27 mouse cellular contexts compared by ENCODE assay signal in genomic region chr3:156794091-156794490, GRCm38 (mm10).
A peak's percentile ranks its signal among the peaks of the same experiment; 100 is the strongest.
DNase-seq lines count a peak whose midpoint lies in the region; ATAC-seq and TF ChIP-seq lines count a peak whose summit lies in the region.
"Had no signal": no experiment of that assay in that cellular context is flagged by ENCODE, and none has a peak within 500 bp of the region (broad histone marks: within the 10 kb centered on the region; RNA-seq: fewer than 3 reads in every experiment).

No protein-coding gene starts in this region.

- TF ChIP-seq CTCF in left cerebral cortex, adult 2 months (IDR thresholded peaks at IDR 0.05) = no peak

- DNase-seq in kidney, adult 11 months = peak; percentile 18
- no peak for DNase-seq in kidney, postnatal 4 days
- DNase-seq in kidney, adult 8-10 months = peak; percentile 26 to 61
- no peak for DNase-seq in left cerebral cortex, adult 2 months (ENCODE audit: extremely low spot score in 1 of 2, low spot score in 2 of 2)
- DNase-seq in left cerebral cortex, postnatal 14 days (ENCODE audit: low spot score in 2 of 2) = no peak
- DNase-seq in kidney, postnatal 25 days = peak; percentile 40 to 50
- DNase-seq in frontal cortex, postnatal 25 days (ENCODE audit: low spot score in 2 of 2) = no peak
- DNase-seq: adrenal gland, postnatal 25 days; B cell, adult 2 months; cerebellum, adult 8-10 months; gastrocnemius, postnatal 10 days; gastrocnemius, postnatal 36 days; heart, adult 2 months; heart, postnatal 14 days; heart, postnatal 4 days had no signal

- no peaks in the 10 kb centered on the region for H3K27me3 ChIP-seq in kidney, embryonic 16.5 days (ENCODE audit: insufficient read depth, low read length)
- H3K27me3 ChIP-seq: CH12.LX; embryonic facial prominence, embryonic 13.5 days; forebrain, embryonic 12.5 days; forebrain, embryonic 15.5 days; heart, embryonic 13.5 days; Patski had no signal

- H3K36me3 ChIP-seq in kidney, embryonic 16.5 days (ENCODE audit: insufficient read depth, low read length) = no peaks in the 10 kb centered on the region
- H3K36me3 ChIP-seq: embryonic facial prominence, embryonic 10.5 days; embryonic facial prominence, embryonic 13.5 days; forebrain, embryonic 12.5 days; forebrain, embryonic 15.5 days; G1E; heart, embryonic 10.5 days; heart, embryonic 13.5 days had no signal

- no peak overlapping the region for H3K27ac ChIP-seq in kidney, embryonic 16.5 days (ENCODE audit: low read length)
- peak overlapping the region; percentile 33; the same call in 1 of the 2 replicates for H3K27ac ChIP-seq in left cerebral cortex, adult 2 months
- H3K27ac ChIP-seq: embryonic facial prominence, embryonic 10.5 days; embryonic facial prominence, embryonic 13.5 days; forebrain, embryonic 12.5 days; forebrain, embryonic 15.5 days; heart, adult 2 months; heart, embryonic 10.5 days; heart, embryonic 13.5 days; hindbrain, embryonic 14.5 days had no signal

- no peaks in the 10 kb centered on the region for H3K4me1 ChIP-seq in kidney, embryonic 16.5 days (ENCODE audit: insufficient read depth, low read length)
- H3K4me1 ChIP-seq: heart, embryonic 10.5 days; heart, embryonic 13.5 days had no signal

- H3K4me3 ChIP-seq in kidney, embryonic 16.5 days (ENCODE audit: low read length) = no peak overlapping the region
- no peak overlapping the region for H3K4me3 ChIP-seq in left cerebral cortex, adult 2 months
- H3K4me3 ChIP-seq: embryonic facial prominence, embryonic 10.5 days; embryonic facial prominence, embryonic 13.5 days; erythroblast, embryonic 14.5 days; forebrain, embryonic 12.5 days; forebrain, embryonic 15.5 days; heart, adult 2 months; heart, embryonic 10.5 days; heart, embryonic 13.5 days had no signal

- intact Hi-C loops in left cerebral cortex, adult 2 months (cut with DNase I) = no loop called here
- intact Hi-C loops in left cerebral cortex, postnatal 14 days (cut with DNase I) = no loop called here

- WGBS in kidney, embryonic 16.5 days = 85% methylated on average over 4 of the region's 4 CpGs

- H3K9me3 ChIP-seq in kidney, embryonic 16.5 days (ENCODE audit: low read length) = no peaks in the 10 kb centered on the region
- H3K9me3 ChIP-seq: embryonic facial prominence, embryonic 10.5 days; embryonic facial prominence, embryonic 13.5 days; forebrain, embryonic 12.5 days; forebrain, embryonic 15.5 days; heart, embryonic 10.5 days; heart, embryonic 13.5 days had no signal

- no peak for ATAC-seq in kidney, embryonic 16.5 days (ENCODE audit: low FRiP score, low TSS enrichment)
- ATAC-seq: forebrain, embryonic 15.5 days; Patski had no signal

- no peak overlapping the region for H3K4me2 ChIP-seq in kidney, embryonic 16.5 days (replicated peaks; ENCODE audit: low read depth, low read length)
- H3K4me2 ChIP-seq: embryonic facial prominence, embryonic 13.5 days; forebrain, embryonic 12.5 days; forebrain, embryonic 15.5 days; heart, embryonic 13.5 days; hindbrain, embryonic 14.5 days had no signal

- no peak overlapping the region for H3K9ac ChIP-seq in kidney, embryonic 16.5 days (replicated peaks; ENCODE audit: low read length)
- H3K9ac ChIP-seq: embryonic facial prominence, embryonic 13.5 days; forebrain, embryonic 12.5 days; forebrain, embryonic 15.5 days; heart, embryonic 13.5 days; hindbrain, embryonic 14.5 days had no signal

Comparison
In these comparisons a context has a peak if more than half of its experiments do, and no peak if none do; other contexts are left out.
1. DNase-seq: peak in kidney, adult 11 months (single experiment), kidney, adult 8-10 months (2 of 2) and kidney, postnatal 25 days (2 of 2); none in kidney, postnatal 4 days (0 of 2), left cerebral cortex, adult 2 months (0 of 2), left cerebral cortex, postnatal 14 days (0 of 2) and frontal cortex, postnatal 25 days (0 of 2).